Mouse (Mus musculus): ENCODE results near the gene Ppib. TPM values are rescaled to one million over a fixed set of nuclear protein-coding genes. Genes with fewer than 3 reads are reported as not detected.

The Ppib gene
- polyA plus RNA-seq, 1 experiment: 338 TPM

DNA sequence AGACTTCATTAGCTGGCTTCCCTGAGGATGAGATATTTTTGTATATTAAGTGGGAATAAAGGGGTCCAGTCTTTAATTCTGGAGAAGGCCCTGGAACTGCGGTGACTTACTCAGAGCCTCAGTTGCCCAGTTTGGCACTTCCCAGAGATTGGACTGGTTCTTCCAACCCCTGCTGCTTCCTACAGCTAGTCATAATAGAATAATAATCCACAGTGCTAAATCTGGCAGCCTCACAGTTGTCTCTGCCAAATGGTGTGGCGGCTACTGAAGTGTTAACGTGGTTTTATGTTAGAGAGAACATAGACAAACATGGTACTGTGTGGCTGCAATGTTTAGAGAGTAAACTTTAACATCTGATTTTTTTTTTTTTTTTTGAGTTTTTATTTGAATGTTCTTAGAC is 1.6 kb downstream of the Ppib start:
- TF ChIP-seq POLR2A (IDR thresholded peaks at IDR 0.05; ENCODE audit: low read depth, low read length) (no peak), CTCF (conservative IDR thresholded peaks at IDR 0.05; ENCODE audit: insufficient read depth, insufficient read length, low read depth, low read length) (no peak)
- no peak for DNase-seq
- Histone ChIP-seq H3K27ac (ENCODE audit: insufficient read depth, low read depth, low read length) (no peak overlapping the region), H3K4me3 (ENCODE audit: insufficient read depth, low read depth, low read length) (no peak overlapping the region), H3K4me1 (ENCODE audit: control insufficient read depth, insufficient read depth, low read length) (peaks cover 7% of the 10 kb centered on the region; the same call in 1 of the 2 replicates), H3K36me3 (ENCODE audit: control insufficient read depth, insufficient read depth, low read length) (no peaks in the 10 kb centered on the region; the same call in 1 of the 2 replicates), H3K27me3 (replicated peaks; ENCODE audit: control insufficient read depth, insufficient read depth, low read length) (no peaks in the 10 kb centered on the region)
- WGBS: 71% methylated on average over 3 of the region's 3 CpGs

DNA sequence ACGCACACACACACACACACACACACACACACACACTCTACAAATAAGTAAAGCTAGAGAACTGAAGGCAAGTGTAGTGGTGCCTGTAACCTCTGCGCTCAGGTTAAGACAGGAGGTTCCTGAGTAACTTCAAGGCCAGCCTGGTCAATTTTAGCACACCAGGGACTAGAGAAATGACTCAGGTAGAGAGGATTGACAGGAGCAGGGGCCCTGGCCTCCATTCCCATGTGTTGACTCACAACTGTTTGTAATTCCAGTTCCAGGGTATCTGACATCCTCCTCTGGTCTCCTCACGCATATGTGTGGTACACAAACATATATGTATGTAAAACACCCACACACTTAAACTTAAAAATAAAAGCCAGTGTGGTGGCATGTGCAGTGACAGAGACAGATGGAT is 3.4 kb downstream of the Ppib start:
- Histone ChIP-seq H3K27ac (ENCODE audit: insufficient read depth, low read depth, low read length) (no peak overlapping the region), H3K4me1 (ENCODE audit: control insufficient read depth, insufficient read depth, low read length) (peaks cover 7% of the 10 kb centered on the region; the same call in 1 of the 2 replicates), H3K27me3 (replicated peaks; ENCODE audit: control insufficient read depth, insufficient read depth, low read length) (no peaks in the 10 kb centered on the region), H3K4me3 (ENCODE audit: insufficient read depth, low read depth, low read length) (no peak overlapping the region), H3K36me3 (ENCODE audit: control insufficient read depth, insufficient read depth, low read length) (no peaks in the 10 kb centered on the region; the same call in 1 of the 2 replicates)
- TF ChIP-seq POLR2A (IDR thresholded peaks at IDR 0.05; ENCODE audit: low read depth, low read length) (no peak), CTCF (conservative IDR thresholded peaks at IDR 0.05; ENCODE audit: insufficient read depth, insufficient read length, low read depth, low read length) (no peak)
- WGBS: 94% methylated on average over 3 of the region's 3 CpGs
- DNase-seq: no peak

GRCm38 (mm10) chr9:66064316-66064715 is 4.3 kb downstream of the Ppib start:
- Histone ChIP-seq H3K4me3 (ENCODE audit: insufficient read depth, low read depth, low read length) (no peak overlapping the region), H3K4me1 (ENCODE audit: control insufficient read depth, insufficient read depth, low read length) (peaks cover 7% of the 10 kb centered on the region; the same call in 1 of the 2 replicates), H3K27me3 (replicated peaks; ENCODE audit: control insufficient read depth, insufficient read depth, low read length) (no peaks in the 10 kb centered on the region), H3K27ac (ENCODE audit: insufficient read depth, low read depth, low read length) (no peak overlapping the region), H3K36me3 (ENCODE audit: control insufficient read depth, insufficient read depth, low read length) (no peaks in the 10 kb centered on the region; the same call in 1 of the 2 replicates)
- 95% methylated on average over 11 of the region's 11 CpGs for WGBS
- TF ChIP-seq CTCF (conservative IDR thresholded peaks at IDR 0.05; ENCODE audit: insufficient read depth, insufficient read length, low read depth, low read length) (no peak), POLR2A (IDR thresholded peaks at IDR 0.05; ENCODE audit: low read depth, low read length) (no peak)
- no peak for DNase-seq

DNA sequence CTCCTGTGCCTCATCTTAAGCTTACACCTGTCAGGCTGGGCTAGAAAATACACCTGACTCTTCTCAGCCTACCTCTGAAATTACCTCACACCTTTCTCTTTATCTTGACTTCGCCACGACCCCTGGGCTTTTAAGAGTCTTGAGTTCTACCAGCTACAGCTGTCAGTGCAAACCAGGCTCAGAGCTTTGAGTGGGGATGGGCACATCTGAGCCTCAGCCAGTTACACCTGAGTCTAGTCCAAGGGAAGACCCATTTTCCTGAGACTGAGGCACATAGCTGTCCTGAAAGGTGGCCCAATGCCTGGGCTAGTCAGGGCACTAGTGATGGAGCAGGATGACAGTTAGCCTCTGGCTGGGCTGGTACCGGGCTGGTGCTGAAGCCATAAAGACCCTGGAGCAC is 6.8 kb downstream of the Ppib start:
- no peak overlapping the region for H3K4me3 ChIP-seq (ENCODE audit: insufficient read depth, low read depth, low read length)
- no peaks in the 10 kb centered on the region for H3K4me1 ChIP-seq (ENCODE audit: control insufficient read depth, insufficient read depth, low read length)
- TF ChIP-seq POLR2A (IDR thresholded peaks at IDR 0.05; ENCODE audit: low read depth, low read length) (no peak), CTCF (conservative IDR thresholded peaks at IDR 0.05; ENCODE audit: insufficient read depth, insufficient read length, low read depth, low read length) (no peak)
- no peaks in the 10 kb centered on the region for H3K27me3 ChIP-seq (replicated peaks; ENCODE audit: control insufficient read depth, insufficient read depth, low read length)
- no peak for DNase-seq
- H3K36me3 ChIP-seq (ENCODE audit: control insufficient read depth, insufficient read depth, low read length): no peaks in the 10 kb centered on the region; the same call in 1 of the 2 replicates
- no peak overlapping the region for H3K27ac ChIP-seq (ENCODE audit: insufficient read depth, low read depth, low read length)
- WGBS: 92% methylated on average over 3 of the region's 3 CpGs

GRCm38 (mm10) chr9:66067542-66067941 is 7.5 kb downstream of the Ppib start:
- 37% methylated on average over 5 of the region's 5 CpGs for WGBS
- H3K27ac ChIP-seq (ENCODE audit: insufficient read depth, low read depth, low read length): no peak overlapping the region
- peak; percentile 64 for DNase-seq
- no peaks in the 10 kb centered on the region; the same call in 1 of the 2 replicates for H3K36me3 ChIP-seq (ENCODE audit: control insufficient read depth, insufficient read depth, low read length)
- TF ChIP-seq POLR2A (IDR thresholded peaks at IDR 0.05; ENCODE audit: low read depth, low read length): no peak
- peak; percentile 75 for TF ChIP-seq CTCF (conservative IDR thresholded peaks at IDR 0.05; ENCODE audit: insufficient read depth, insufficient read length, low read depth, low read length)
- no peaks in the 10 kb centered on the region for H3K27me3 ChIP-seq (replicated peaks; ENCODE audit: control insufficient read depth, insufficient read depth, low read length)
- no peaks in the 10 kb centered on the region for H3K4me1 ChIP-seq (ENCODE audit: control insufficient read depth, insufficient read depth, low read length)
- H3K4me3 ChIP-seq (ENCODE audit: insufficient read depth, low read depth, low read length): no peak overlapping the region

GRCm38 (mm10) chr9:66068056-66068455 is 8.0 kb downstream of the Ppib start:
- DNase-seq: no peak
- Histone ChIP-seq H3K4me3 (ENCODE audit: insufficient read depth, low read depth, low read length) (no peak overlapping the region), H3K4me1 (ENCODE audit: control insufficient read depth, insufficient read depth, low read length) (no peaks in the 10 kb centered on the region), H3K27ac (ENCODE audit: insufficient read depth, low read depth, low read length) (no peak overlapping the region), H3K36me3 (ENCODE audit: control insufficient read depth, insufficient read depth, low read length) (no peaks in the 10 kb centered on the region; the same call in 1 of the 2 replicates), H3K27me3 (replicated peaks; ENCODE audit: control insufficient read depth, insufficient read depth, low read length) (no peaks in the 10 kb centered on the region)
- no peak for TF ChIP-seq POLR2A (IDR thresholded peaks at IDR 0.05; ENCODE audit: low read depth, low read length)
- TF ChIP-seq CTCF (conservative IDR thresholded peaks at IDR 0.05; ENCODE audit: insufficient read depth, insufficient read length, low read depth, low read length): no peak
- 82% methylated on average over 4 of the region's 4 CpGs for WGBS

- no peak for TF ChIP-seq POLR2A (IDR thresholded peaks at IDR 0.05; ENCODE audit: low read depth, low read length)
- TF ChIP-seq CTCF (conservative IDR thresholded peaks at IDR 0.05; ENCODE audit: insufficient read depth, insufficient read length, low read depth, low read length): no peak
- no peaks in the 10 kb centered on the region for H3K27me3 ChIP-seq (replicated peaks; ENCODE audit: control insufficient read depth, insufficient read depth, low read length)
- 2% methylated on average over 30 of the region's 30 CpGs for whole genome bisulfite sequencing
- H3K27ac ChIP-seq (ENCODE audit: insufficient read depth, low read depth, low read length): no peak overlapping the region
- H3K4me1 ChIP-seq (ENCODE audit: control insufficient read depth, insufficient read depth, low read length): no peaks in the 10 kb centered on the region
- peak; percentile 8 for DNase-seq
- H3K4me3 ChIP-seq (ENCODE audit: insufficient read depth, low read depth, low read length): peak overlapping the region; percentile 52
- no peaks in the 10 kb centered on the region; the same call in 1 of the 2 replicates for H3K36me3 ChIP-seq (ENCODE audit: control insufficient read depth, insufficient read depth, low read length)
These were observed 9.0 kb downstream of the Ppib start for GRCm38 (mm10) chr9:66068971-66069391.
